Mouse (Mus musculus) B cell, adult 62 days (primary cell): ENCODE measurements around the gene Fto. TPM values are rescaled to one million over a fixed set of nuclear protein-coding genes. Genes with fewer than 3 reads are reported as not detected.

ENCODE experiments used
- total RNA-seq: library from RNA; stranded (reverse); gene quantifications from 4 replicates; pipeline ENCODE4 v1.2.4, GENCODE M21; 2023

Fto gene
- total RNA-seq = 54.7 to 67.1 TPM (median 57.4 TPM) in 4 replicates

DNA sequence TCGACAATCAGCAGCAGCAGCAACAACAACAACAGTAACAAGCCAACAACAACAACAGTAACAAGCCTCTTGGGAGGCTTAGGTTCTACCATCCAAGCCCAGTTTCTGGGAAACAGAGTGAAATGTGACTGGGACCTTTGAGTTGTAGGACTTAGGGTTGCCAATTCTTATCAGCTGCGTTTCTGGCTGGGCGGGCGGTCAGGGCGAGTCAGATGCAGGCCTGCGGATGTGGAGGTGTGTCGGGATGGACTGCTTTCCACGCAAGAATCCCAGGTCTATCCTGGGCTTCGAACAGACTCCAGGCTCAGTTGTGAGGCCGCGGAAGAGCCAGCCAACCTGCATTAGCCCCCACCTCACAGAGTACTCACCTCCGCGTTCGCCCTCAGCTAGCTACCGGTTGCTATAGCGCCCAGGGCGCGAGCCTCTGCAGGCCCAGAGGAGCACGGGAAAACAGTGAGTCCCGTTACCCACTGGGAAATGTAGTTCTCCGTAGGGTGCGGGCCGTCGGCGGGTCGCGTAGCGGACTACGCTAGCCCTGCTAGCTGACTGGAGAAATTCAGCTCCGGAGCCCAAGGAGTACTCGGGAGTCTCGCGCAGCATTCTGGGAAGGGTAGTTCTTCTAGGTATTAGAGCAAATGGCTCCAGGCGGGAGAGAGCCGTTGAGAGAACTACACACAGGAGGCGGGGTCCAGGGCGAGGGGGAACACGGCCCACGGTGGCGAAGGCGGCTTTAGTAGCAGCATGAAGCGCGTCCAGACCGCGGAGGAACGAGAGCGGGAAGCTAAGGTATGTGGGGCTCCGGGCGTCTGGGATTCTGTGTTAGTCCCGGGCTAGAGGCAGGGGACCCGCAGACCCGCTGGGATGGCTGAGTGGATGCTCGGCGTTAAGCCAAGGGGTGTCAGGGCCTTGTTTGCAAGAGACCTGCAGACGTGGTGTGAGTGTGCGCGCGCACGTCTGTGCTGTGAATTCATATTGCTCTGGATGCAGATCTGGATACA is at the start of gene Fto, which contains the start of gene Rpgrip1l:
Fto (plus strand) TSS at position 691 of the 998 bp plus-strand sequence.
Rpgrip1l (minus strand) TSS at position 428 of the 998 bp plus-strand sequence.

Other genes starting within 250 kb of the Fto start
- gene Rbl2, start 243.5 kb upstream of the Fto start, total RNA-seq = 63.6 to 74.8 TPM (median 65.6 TPM) in 4 replicates
- gene Aktip, start 113.5 kb upstream of the Fto start, total RNA-seq = 10.3 to 15.1 TPM (median 13.0 TPM) in 4 replicates
- gene Rpgrip1l, start 263 bp upstream of the Fto start, total RNA-seq = 2.2 to 6.3 TPM (median 4.5 TPM) in 4 replicates